Mouse (Mus musculus) right cerebral cortex, postnatal 14 days (tissue): ENCODE measurements at regions not wholly inside any gene's neighbourhood (a gene's known extent, or its start where the extent isn't known, plus 50 kb on each side); places are given as distances from the start of the nearest gene placed in this dataset.
A peak's percentile ranks its signal among the peaks of the same experiment; 100 is the strongest.

Experiments
- DNase-seq: peaks from one replicate; pipeline ENCODE4 v3.0.0; 2022

DNA sequence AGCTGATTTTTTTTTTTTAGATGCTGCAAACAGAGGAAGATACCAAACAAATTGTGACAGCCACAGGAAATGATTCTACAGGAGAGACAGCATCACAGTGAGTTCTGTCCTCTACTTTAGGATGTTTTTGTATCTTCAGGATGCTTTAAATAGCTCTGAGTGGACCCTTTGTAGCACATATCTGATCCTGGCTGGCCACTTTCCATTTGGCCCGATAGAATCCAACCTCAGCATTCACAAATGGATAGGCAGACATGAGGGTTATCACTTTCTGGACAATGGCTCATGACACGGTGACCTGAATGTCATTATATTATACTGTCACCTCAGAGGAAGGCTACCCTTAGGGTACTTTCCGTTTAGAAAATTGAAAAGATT, 379.3 kb downstream of the Gm10295 start:
- DNase-seq, result no peak

DNA sequence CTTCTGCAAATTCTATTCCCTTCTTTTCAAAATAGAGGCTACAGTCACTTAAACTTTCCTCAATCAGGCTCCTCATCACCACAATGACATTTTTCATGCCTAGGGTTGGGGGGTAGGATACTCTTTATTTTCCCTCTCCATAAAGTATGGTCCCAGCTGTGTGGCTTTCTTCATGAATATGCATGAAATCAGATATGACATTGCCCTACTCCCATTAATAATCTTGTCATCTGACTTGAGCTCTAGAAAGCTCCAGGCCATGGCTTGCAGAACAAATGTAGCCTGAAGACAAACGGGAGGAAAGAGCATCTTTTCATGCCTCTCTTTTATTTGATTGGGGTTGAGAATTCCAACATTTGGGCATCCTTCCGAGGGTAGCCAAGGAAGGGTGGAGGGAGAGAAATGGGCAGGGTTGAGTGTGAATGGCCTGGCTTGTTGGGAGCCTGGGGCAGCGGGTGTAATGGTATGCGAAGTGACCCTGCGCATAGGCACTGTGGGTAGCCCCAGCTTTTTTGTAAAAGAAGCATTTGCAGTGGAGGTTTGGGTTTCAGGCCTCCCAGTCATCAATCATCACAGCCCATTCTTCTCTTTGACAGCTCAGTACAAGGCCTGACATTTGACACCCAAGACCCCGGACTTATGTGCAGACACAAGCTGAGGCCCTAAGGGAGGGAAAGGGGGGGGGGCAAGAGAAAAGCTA, 379.8 kb downstream of the Gm10295 start:
- no peak for DNase-seq

DNA sequence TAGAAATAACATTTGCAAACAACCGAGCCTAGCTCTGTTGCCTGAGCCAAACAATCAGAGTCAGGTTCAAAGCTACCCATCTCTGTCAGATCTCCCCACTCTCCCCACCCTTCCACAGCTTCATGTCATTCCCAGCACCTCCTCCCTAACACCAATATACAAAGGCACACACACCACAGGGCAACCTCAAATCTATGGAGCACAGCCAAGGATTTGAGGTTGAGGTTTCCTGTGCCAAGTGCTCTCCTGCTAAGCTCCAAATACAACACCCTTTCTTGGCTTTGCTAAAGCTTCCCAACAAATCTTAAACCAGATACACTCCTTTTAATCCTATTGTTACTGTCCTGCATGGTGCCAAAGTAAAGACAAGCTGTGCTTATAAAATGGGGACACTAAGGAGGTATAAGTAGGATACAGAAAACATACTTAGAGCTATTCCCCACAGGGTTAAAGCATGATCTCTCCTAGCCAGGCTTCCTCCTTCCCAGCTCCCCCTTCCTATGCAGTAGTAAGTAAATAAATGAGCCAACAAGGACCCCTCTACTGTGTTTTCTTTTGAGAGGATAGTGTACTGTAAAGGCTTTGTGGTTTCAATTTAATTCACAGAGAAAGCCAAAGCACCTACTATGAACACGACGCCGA, 398.8 kb downstream of the Gm10295 start:
- DNase-seq, result no peak

DNA sequence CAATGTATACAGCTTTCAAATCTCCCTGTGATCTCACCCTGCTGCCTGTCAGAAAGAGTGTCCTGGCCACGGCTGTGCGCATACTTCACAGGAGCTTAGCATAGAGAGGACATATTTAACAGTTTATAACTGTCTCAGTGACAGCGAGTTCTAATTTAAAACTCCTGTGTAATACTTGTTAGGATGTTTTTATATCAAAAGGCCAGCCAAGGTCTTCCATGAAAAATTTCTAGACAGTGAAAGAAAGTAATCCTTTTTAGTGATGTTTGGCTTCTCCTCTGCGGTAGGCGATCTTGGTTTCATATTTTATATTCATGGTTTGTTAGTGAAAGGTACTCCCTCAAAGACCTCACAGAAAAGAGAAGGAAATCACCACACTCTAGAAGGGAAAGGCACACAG, 403.0 kb downstream of the Gm10295 start:
- DNase-seq, result no peak

DNA sequence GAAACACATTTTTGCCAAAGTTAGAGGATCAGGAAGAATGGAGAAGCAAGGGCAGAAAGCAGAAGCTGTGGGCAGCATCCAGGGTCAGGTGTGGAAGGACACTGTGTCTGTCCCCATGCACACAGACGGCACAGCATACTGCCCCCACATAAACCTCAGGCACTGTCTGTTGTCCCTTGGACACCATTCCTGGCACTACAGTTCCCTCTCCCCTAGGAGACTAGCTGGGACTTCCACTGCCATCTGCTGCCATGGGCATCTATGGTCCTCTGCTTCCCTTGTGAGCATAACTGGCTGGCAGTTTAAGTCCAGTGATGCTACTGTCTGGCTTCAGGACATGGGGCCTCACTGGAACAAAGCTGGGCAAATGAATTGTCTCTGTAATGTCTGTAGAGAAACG, 405.0 kb downstream of the Gm10295 start:
- no peak for DNase-seq

DNA sequence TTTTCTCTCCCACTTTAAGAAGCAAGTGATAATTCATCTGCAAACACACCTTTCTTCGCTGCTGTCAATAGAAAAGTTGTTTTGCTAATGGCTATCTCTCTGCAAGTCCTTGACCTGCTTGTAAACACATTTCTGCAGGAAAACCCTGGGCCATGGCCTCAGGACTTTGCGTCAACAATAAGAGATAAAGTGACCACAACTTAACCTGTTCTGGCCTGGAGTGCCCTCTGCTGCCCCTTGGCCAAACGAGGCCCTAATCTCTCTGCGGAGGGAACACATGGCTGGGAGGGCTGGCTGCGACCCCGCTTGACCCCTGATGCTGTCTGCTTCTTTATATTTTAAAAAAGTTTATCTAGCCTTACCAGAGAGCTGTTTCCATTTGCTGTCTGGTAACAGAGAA, 420.4 kb downstream of the Gm10295 start:
- no peak for DNase-seq

DNA sequence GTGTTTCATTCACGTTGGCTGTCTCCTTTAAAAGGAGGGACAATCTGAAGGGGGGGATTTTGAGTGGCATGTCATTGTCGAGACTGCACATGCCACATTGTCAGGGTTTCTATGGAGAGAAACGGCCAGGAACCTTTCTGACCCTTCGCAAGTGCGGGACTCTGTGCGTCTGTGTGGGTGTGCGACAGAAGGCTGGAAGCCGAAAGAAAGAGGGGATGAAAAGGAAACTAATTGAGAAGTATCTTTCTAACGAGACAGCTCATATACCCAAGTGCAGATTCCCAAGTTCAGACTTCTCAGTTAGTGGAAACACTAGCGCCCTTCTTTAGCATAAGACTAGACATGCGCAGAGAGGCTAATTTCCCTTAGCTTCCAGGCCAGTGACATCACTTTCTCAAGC, 421.4 kb downstream of the Gm10295 start:
- DNase-seq, result no peak

DNA sequence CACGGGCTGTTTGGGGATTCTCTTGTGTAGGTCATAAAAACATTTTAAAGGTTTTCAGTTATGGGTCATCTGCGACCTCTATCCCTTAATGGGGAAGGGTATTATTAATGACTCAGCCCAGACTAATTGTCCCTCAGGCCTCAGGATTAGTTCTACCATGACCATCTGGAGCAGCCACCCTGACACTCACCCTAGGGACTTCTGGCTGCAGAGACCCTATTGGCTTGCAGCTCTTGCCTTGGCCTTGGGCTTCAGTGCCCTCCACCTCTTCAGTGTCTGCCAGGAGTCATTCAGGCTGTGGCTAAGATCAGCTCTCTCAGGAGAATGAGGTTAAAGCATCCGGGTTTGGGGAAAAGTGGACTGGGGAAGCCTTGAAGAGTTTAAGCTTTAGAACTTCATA, 423.3 kb downstream of the Gm10295 start:
- no peak for DNase-seq

DNA sequence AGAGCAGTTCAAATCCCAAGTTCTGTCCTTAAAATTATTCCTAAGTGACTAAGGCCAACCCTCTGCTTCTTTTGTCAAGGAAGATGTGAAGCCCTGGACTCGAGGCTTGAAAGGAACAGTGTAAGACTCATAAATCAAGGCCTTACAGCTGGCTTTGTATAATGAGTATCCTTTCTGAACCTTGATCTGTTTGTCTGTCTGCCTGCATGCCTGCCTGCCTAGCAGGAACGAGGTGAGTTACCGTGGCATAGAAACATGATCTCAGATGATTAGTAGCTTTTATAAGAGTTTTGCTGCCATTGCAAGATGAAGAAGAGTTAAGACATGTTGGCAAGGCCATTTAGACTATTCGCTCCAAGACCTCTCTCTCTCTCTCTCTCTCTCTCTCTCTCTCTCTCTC, 434.3 kb downstream of the Gm10295 start:
- no peak for DNase-seq

DNA sequence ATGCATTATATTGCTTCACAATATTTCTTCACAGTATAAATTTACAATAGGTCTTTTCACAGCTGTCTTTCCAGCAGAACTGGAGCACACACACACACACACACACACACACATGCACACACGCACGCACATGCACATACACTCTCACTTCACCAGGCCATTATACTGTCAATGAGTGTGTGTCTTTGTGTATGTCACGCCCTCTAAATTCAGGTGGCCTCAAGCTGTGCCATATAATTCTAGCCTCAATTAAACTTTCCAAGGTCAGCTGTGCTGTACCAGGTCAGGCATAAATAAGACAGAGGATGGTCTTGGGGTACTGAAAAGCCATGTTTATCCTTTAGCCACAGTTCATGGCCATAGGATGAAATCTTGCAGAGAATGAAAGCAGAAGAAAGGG, 442.4 kb downstream of the Gm10295 start:
- DNase-seq, result no peak

DNA sequence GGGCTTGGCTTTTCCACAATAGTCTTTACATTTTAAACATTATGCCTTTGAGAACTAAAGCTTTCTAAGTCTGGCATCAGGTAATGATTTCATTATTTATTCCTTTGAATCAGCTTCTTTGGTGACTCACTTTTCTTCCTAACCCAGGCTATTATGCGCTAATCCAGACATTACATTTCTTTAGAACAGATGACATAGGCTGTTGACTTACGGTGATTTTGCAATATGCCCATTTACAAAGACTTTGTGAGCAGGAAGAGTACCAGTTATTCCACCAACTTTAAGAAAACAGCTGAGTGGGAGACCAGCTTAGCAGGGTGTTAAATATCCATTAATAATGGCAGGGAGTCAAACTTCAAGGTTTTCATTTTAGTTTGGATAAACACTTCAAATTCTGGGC, 459.6 kb downstream of the Gm10295 start:
- no peak for DNase-seq

DNA sequence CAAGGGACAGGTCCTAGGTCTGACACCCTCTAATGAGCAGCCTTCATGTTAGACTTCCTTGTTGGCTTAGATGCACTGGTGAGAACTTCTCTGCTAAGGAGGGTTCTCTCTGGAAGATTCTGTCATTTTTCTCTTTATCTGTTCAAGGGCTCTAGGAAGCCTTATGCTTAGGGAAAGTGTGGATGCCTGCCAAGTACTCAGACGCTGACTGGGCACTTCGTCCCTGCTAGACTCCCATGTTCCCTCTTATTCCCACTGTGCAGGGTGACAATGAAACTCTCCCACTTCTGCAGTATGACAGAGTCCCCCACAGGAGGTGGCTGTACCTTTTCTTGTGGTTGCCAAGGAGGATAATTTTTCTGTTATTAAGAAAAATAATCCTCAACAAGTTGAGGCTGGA, 470.8 kb downstream of the Gm10295 start:
- peak; percentile 5 for DNase-seq

DNA sequence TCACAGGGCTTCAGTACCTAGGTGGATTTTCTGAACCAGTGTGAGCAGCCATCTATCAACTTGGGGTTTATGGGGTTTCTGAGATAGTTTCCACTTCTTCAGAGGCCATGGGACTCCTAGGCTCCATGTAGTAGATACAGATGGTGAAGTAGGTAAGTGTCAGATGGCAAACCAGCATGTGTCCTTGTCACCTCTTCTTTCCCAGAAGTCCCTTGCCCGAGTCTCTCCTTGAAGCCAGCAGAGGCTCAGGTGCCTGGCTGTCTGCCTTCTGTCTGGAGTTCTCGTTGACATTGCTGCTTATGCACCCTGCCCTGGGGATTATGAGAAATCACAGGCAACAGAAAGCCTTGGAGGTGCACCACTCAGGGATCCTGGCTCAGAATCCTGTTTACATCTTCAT, 476.9 kb downstream of the Gm10295 start:
- no peak for DNase-seq

DNA sequence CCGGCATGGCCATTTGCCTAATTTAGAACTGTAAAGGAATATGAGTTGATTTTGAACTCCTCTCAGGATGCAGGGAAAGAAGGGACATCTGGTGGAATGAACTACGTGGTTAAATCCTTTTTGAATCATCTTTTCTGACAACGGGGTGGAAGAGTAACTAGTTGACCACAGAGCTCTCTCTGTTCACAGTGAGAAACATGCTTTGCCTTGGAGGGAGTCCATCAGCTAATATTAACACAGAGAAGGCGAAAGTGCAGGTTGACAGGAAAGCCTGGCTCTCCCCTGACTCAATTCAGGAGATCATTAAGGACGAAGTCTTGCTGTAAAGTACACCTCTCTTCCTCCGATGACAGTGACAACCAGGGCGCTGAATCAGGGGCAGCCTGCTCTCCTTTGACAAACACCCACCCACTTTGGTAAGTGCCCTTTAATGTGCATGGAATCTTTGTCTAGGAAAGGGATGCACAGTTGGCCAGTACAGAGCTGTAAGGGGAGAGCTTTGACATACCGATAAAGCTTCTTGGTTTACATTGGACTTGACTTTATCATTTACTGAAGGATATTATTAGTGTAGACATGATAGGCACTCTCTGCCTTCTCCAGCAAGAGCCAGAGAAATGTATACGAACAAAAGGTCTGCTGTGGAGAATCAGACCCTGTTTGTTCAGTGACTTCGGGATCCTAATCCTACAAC, 480.3 kb downstream of the Gm10295 start:
- DNase-seq, result no peak

DNA sequence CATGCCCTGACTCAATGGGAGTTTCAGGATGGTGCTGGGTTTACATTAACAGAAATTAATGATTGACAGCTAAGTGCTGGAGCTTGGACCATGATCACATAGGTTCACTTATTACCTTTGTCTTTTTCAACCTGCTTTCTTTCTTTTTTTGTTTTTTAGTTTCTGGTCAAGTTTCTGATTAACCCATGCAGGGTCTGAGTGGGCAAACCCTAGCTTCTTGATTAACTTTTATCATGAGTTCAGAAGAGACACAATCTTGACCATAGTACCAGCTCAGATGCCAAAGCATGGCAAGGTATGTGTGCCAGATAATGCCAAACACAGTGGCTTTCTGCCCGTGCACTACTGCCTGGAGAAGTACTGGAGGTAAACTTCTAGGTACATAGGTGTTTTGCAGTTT, 482.2 kb downstream of the Gm10295 start:
- no peak for DNase-seq

DNA sequence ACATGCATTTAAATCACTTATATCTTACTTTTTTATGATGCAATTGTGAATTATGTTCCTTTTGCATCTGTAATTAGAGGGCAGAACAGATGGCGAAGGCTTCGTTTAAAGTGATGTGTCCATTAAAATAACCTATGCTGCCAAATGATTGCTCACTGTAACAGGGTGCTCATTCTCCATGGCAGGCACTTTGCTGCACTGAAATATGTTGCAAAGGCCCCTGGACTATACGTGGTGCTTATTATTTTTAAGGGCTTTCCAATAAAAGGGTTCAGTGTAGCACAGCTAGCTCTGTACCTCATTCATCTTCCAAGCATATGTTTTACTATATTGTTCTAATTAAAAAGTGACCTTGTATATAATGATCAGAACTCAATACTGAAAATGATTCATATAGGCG, 491.3 kb downstream of the Gm10295 start:
- no peak for DNase-seq

DNA sequence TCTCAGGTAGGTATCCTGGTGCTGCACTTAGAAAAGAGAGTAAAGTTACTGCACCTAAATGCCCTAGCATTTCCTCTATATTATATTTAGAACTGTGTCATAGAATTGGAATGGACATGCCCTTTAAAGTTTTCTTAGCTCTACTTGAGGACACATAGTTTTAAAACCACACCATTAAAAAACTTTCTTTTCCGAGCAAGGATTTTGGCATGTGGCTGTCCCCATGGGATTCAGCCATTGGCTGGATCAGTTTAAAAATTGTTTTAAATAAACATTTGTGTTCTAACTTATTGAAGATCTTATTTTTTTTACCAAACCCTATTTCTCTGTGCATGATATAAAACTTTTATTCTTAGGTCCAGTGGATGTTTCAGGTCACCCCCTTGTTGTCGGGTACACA, 484.2 kb upstream of the Nr2f2 start:
- DNase-seq, result no peak

DNA sequence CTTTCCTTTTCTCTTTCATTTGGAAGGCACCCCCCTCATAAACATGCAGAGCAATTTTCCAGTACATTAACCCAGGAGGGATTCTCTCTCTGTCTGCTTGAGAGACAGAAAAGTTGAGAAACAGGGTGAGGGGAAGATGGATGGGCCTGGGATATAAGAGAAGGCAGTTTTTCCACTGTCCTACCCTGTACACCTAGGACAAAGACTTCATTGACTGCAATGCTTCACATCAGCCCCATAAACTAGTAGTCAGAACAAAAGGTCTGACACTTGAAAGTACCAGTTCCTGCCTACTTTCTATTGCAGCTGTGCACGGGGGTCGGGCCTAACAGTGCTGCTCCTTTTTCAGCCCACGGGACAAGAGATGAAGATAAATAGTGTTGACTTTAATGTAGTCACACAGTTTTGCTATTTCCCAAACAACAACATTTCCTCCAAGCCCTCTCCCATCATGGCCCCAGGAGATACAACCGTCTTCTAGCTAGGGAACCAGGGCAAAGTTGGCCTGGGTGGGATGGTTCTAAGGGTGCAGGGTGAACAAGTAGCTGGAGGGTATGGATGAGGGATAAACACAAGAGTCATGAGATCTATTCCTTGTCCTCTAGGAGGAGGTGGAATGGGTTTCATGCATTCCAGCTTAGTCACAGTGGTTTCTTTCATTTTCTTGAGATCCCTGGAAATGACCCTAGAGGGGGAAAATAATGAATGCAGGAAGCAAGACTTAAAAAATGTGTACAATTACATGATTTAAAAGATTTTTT, 481.7 kb upstream of the Nr2f2 start:
- no peak for DNase-seq

DNA sequence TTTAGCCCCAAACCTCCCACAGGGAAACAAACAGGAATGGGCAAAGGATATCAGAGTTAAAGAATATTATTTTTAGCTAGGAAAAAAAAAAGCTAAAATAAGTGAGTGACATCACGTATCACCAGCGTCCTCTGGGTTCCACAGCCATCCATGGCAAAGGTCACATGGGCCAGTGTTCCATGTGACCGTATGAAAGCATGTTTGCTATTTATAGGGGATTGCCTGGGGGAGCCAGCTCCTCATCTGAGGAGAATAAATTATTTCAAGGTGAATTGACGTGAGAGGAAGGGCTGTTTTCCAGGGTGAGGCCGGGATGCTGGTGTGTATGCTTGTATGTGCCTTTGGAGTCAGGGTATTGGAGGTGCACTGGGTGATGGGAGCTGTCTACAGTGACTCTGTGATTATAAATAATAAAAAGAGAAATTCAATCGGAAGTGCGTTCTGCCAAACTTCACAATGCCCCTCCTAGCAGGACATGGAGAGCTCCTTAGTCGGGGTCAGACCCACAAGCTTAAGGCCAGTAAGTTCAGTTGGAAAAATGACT, 481.0 kb upstream of the Nr2f2 start:
- no peak for DNase-seq

DNA sequence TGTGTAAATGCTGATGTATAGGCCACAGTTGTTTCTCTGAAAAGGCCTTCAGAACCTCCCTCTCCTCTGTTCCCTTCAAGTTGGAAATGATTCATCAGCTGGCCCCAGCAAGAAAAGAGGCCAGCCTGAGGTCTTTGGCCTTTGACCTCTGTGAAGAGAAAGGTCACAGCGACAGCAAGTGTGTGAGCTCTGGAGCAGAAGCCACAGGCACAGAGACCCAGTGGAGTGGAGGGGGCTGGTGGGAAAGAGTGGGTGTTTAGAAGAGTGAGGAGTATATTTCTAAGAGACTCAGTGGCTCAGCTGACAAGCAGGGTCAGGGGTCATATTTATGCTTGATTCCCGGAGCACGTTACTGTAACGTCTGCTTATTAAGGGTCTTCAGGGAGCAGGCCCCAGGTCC, 479.5 kb upstream of the Nr2f2 start:
- DNase-seq, result no peak

DNA sequence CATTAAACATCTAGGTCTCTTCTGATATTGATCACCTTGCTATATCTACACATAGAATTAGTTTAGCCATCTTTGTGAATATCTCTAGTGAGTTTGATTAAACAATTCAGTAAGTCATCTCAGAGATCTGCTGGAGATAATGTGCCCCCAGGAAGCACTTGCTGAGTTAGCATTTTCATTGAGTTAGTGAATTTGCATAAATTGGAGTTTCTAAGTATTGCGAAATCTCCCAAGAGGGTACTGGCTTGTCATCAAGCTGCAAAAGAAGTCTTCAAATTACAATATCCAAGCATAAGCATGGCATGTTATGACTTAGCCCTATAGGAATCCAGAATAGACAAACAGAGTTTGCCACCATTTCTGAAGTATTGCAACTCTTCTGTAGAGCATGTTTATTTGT, 473.6 kb upstream of the Nr2f2 start:
- no peak for DNase-seq

DNA sequence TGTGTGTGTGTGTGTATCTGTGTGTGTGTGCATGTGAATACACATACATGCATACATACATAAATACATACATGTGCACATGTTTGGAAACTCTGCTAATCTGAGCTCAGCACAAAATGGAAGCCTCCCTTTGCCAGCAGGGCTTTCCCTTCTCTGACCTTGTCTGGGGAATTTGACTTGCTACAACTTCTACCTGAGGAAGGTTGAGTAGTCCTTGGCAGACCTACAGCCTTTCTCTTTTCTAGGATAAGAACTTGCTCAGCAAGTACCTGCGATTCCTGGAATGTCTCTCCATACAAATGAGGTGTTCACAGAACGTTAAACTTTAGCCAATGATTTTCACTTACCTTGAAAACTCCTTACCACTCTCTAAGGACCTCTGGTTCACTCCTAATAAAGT, 472.7 kb upstream of the Nr2f2 start:
- DNase-seq, result no peak

DNA sequence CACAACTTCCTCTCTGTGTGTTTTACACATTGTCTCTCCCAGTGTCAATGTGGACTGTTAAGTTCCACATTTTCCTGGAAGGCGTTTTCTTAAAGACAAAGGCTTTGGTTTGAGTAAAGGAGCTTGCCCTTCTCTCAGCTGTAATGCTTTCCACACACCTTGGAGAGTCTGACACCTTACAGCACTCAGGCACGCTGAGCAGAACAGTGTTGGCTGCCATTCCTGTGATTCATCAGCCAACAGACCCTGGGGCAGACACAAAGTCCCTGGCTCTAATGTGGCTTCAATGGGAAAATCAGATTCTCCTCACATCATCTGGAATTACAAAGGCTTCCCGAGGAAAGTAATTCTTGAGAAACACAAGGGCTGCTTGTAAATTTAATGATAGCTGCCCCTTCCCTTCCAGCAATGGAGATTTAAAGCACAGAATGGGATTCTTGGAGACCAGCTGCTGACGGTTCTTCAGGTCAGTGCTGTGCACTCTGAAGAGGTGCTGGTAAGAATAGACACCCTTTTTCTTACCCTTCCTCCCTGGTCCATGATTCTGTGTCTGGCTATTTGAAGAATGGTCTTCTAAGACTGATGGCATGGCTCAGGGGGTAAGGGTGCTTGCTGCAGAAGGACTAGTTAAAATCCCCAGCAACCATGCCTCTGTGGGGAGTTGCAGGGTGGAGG, 468.4 kb upstream of the Nr2f2 start:
- no peak for DNase-seq
